Mouse (Mus musculus) kidney, postnatal 14 days (tissue): ENCODE measurements around the gene Tmem81.
"Not testable (repeated sequence)": the region's sequence is repeated elsewhere in the genome, so short reads cannot be mapped to it uniquely, and the experiment has no call there.

Experiments used
- DNase-seq: peaks from one replicate; pipeline ENCODE4 v3.0.0; 2022; ENCODE audit warnings: mixed read lengths

Gene Tmem81

DNA sequence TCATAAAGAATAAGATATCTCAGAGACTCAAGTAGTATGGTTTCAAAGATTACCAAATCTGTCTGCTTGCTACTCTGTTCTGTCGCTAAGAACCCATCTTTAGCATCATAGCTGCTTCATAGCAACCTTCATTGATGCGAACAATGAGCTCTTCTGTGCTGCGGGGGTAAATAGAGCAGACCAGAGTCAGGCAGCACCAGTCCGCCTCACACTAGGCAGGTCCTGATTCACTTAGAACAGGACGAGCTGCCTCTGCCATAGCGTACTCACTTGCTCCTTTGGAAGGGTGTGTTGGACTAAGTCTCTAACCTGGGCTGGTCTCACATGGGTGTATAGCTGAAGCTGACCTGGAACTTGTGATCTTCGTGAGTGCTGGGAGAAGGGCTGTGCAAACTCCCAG, at the start of gene Tmem81:
Tmem81 (plus strand) TSS at position 173 of the 400 bp plus-strand sequence.
- no peak for DNase-seq

DNA sequence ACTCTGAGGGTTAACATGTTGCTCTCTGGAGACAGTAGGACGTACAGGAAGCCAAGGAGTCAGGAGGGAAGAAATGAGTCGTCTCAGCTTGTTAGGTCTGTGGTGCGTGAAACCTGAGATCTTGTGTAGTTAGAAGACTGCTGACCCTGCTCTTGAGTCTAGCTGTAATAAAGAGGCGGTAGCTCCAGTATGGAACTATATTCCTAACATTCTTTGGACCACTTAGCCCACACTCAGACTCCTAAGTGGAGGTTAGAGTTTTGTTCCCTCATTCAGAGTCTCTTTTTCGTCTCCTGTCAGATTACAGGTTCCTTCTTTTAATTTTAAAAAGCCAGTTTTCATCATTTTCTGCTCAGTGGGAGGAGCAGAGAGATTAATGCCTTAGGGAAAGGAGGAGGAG, 41.4 kb upstream of the Tmem81 start:
- DNase-seq, result no peak

DNA sequence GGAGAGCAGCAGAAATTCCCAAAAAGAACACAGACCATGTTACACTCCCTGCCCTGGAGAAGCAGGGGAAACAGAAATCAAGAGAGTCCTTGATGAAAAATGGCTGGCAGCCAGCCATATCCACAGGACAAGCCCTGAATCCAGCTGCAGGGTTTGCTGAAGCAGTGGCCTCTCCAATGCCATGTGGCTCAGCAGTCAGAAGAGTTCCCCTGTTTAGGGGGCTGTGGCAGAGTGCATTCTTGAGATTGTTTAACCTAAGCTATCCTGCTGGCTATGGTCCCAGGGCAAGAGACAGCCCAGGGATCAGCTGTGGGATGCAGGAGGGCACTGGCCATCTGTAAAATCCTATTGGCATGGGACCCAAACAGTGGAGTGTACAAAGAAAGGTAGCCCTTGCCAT, 37.1 kb upstream of the Tmem81 start:
- DNase-seq, result peak; percentile 39

DNA sequence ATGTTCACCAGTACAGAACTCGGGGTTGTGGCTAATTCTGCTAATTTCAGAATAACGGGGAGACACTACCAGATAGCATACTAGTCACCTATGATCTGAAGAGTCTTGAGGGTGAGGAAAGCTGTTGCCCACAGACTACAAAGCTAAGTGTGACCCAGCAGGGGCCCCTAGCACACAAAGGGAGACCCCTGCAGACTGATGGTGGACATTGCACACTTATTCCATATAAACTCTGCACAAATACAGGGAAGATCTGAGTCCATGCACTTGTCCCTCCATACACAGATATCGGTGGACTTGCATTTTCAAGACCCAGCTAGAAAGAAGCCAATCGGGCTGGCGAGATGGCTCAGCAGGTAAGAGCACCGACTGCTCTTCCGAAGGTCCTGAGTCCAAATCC, 36.5 kb upstream of the Tmem81 start:
- peak; percentile 9 for DNase-seq

DNA sequence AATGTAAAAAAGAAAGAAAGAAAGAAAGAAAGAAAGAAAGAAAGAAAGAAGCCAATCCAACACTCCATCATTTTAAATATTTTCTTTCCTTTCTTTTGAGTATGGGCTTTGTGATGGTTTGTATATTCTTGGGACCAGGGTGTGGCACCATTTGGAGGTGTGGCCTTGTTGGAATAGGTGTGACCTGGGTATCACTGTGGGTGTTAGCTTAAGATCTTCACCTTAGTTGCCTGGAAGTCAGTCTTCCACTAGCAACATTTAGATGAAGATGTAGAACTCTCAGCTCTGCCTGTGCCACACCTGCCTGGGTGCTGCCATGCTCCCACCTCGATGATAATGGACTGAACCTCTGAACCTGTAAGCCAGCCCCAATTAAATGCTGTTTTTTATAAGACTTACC, 36.0 kb upstream of the Tmem81 start:
- DNase-seq, result not testable (repeated sequence)

DNA sequence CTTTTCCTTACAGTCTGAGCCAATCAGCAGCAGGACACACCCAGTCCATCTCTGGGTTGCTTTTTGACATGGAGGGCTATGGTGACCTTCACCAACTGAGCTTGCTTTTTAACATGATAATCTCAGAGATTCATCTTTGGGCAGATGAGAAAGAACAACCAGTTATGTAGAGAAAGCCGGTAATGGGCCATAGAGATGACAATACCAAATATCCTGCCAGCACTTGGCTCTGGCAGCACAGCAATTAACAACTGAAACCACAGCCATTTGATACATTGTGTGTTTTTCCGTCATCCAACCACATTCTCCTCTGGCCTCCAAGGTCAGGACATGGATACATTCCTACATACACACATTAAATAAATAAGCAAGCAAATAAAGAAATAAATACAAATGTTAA, 35.0 kb upstream of the Tmem81 start:
- DNase-seq, result no peak

DNA sequence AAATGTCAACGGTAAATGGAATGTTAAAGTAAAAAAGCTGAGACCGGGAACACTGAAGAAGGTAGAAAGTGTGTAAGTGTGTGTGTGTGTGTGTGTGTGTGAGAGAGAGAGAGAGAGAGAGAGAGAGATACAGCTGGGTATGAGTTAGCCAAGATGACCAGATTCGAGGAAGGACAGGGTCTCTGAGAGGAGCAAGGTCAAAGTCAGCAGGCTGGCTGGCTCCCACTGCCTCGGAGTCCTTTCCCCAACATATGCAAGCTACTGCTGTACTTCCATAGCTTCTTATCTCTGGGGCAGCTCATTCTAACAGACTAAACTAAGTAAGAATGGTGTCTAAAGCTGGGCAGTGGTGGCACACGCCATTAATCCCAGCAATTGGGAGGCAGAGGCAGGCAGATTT, 34.5 kb upstream of the Tmem81 start:
- DNase-seq, result no peak

DNA sequence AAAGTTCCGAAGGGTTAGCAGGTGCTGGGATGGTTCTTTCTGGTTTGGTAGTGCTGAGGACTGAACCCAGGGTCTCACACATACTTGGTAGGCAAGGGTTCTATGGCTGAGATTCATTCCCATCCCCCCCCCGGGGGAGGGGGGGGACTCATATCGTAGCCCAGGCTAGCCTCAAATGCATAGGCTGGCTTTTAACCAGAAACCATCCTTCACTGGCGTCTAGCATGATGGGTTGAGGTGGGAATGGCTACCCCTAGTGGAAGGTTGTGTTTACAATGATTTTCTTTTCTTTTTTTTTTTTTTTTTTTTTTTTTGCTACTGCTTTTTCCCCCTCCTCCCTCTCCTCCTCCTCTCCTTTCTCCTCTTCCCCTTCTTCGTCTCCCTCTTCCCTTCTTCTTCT, 33.5 kb upstream of the Tmem81 start:
- no peak for DNase-seq

DNA sequence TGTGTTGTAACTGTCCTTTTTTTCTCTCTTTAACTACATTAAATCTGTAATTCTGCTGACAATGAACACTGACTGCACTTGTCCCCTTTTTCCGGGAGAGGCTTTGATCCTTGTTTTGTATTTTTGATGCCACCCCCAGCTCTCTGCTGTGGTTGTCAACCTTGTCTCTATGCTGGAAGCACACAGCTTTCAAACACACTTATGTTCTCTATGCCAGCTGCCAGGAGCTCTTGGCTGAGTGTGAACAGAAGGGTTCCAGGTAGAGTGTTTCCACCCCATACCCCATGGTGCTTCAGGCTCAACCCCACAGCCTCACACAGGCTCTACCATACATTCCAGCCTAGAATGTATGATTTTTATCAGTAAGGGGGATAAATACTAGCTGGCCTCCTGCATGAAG, 31.5 kb upstream of the Tmem81 start:
- no peak for DNase-seq

DNA sequence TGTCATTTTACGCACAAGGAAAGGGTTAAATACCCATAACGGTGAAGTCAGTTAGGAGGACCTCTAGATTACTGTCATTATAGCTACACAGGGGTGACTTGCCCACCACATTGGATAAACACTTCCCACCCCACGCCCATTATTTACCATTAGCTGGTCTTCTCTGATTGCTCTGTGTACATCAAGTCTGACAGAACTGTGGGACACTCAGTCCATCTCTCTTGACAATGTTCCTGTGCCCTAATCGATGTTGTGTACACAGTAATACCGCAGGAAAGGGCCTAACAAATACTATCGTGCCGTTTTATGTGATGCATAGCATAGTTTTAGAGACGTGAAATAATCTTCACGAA, 29.5 kb upstream of the Tmem81 start:
- no peak for DNase-seq

DNA sequence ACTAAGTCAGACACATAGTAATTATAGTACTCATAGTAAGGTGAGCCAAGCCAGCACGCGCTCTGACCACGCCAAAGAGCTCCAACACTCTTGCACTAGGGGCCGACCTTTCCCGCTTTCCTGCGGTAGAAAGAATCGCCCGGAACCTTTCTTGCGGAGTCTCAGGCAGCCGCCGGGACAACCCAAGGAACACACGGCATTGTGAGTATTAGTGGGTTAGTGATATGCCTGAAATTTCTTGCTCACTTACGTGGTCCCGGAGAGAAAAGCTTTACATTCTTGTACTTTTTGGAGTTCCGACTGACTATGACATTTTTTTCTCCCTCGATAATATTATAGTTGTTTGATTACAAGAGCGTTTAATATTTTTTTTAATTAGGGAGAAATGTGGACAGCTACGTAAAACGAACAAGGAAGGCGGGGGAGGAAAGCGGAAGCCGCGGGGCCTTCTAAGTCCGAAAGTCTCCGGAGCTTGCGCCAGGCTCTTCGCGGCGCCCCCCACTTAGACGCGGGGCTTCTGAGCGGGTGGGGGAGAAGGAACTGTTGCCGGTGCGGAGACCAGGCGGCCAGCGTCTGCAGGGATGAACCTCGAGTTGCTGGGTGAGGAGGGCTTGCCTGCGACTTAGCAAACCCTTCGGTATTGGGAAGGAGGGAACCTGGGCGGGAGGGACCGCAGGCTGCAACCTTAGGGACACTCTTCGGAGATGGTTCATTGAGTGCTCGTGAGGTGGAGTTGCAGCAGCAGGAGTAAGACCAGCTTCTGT, 28.9 kb upstream of the Tmem81 start, which contains the start of gene Rbbp5:
Rbbp5 (plus strand) TSS at position 438 of the 764 bp plus-strand sequence.
- DNase-seq, result peak; percentile 91

DNA sequence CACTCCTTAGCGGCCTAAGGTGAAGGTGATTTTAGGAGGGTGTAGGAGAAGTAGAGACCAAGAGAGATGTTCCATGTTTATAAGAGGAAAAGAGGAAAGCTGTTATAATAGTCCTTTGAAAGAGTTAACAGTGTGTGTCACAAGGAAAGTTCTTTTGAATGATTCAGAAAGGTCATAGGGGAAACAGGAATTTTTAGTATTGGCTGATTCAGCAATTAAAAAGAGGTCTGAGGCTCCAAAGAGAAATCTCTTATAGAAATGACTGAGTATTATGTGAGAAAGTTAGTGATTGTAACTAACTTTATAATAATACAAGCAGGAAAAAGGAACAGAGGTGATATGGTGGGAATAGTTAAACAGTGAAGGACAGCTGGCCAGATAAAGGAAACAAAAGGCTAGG, 26.6 kb upstream of the Tmem81 start:
- DNase-seq, result no peak

DNA sequence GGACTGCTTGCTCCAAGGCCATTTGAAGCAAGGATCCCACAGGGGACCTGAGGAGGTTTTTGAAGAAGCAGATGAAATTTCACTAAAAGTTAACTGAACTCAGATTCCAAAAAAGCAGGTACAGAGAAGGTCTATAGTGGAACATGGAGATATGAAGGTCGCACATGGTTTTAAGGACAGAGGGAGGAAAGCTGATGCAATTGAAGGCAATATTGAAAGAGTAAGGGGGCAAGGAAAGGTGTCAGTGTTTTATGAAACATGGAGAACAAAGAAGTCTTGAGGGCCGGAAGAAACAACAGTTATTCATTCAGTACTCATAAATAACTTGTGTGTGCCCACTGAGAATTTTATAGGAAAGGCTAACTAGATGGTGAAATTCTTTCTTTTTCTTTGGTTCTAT, 24.4 kb upstream of the Tmem81 start:
- no peak for DNase-seq

DNA sequence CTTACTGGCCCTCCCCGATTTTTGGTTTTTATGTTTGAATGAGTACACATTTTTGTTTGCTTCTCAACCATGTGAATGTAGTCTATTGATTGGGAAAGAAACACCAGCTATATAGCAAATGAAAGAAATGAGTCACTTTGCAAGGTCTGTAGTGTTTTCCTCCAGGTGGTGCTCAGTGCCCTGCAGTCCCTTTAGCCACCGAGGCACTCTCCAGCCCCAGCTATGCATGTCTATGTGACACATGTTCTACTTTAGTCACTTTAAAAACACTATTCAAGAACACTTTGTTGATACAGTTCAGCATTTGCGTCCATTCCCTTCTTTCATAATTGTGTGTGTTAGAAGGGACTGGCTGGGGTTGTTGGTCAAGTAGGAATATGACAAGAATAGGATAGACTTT, 22.8 kb upstream of the Tmem81 start:
- DNase-seq, result no peak

DNA sequence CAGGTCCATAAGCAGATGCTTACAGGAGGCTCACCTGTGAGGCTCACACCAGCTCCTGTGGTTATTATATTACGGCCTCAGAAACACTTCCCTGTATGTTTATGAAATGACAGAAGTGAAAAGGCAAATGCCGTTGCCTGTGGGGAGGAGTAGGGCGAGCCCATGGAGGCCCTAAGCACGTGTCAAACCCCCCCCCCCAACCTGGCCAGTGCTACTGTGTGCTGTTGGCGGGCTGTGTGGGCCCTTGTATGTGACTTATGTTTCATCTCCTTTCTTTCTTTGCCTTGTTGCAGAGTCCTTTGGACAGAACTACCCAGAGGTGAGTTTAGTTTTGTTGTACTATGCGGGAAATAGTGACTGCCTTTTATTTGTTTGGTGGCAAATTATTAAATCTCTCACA, 22.3 kb upstream of the Tmem81 start:
- no peak for DNase-seq

DNA sequence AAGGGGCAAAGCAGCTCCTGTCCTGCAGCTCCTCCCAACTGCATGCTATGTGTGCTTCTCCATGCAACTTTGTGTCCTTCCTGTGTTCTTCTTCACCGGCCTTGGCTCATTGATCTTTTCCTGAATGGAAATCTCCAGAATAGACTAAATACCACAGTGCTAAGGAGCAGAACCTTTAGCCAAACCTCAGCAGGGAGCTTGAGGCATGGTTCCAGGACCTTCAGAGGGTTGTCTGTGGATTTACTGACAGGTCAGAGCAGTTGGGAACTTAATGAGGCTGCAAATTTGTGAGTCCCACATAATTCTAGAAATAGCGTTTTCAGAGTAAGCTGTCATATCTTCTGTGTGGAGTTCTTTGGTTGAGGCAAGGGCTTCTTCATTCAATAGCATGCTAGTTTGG, 5.5 kb upstream of the Tmem81 start:
- no peak for DNase-seq

DNA sequence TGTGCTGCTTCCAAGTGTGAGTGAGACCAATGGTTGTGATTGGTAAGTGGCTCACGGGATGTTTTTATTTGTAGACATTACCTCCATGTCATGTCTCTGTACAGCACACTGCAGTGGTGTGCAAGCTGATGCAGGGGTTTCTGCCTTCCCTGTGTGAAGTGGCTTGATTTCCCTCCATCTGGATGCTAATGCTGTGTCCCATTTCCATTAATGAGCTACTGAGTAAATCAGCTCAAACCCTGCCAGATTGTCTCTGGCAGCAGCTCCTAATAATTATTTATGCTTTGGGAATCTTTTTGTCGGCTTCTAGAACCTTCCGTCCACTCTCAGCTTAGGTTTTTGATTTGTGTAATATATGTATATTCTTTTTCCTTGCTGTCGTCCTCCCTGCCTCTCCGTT, 875 bp upstream of the Tmem81 start:
- no peak for DNase-seq

DNA sequence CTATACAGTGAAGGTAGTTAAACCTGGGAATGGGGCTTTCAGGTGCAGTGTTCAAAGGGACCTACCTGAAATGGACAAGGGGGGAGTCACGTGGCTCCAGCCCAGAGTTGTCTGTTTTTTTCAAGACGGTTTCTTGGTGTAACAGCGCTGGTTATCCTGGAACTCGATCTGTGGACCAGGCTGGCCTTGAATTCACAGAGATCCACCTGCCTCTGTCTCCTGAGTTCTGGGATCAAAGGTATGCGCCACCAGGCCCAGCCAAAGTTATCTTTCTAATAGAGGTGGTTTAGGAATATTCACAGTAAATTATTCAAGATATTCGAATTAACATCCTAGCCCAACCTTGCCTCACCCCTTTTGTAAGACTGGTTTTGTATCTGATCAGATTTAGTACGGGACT, 626 bp downstream of the Tmem81 start:
- DNase-seq, result no peak

DNA sequence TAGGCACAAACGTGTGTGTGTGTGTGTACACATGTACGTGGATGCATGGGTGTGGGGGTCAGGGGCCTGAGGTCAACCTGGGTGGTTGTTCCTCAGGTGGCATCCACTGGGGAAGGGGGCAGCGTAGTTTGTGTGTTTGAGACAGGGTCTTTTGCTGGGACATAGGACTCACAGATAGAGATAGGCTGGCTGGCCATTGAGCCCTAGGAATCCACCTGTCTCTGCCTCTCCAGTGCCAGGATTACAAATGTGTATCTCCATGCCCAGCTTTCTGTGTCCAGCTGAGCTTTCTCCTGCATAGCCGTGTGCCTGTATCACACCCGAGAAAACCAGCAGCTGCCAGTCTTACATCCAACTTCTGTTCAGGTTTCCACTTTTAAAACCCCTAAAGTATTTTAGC, 3.7 kb downstream of the Tmem81 start:
- DNase-seq, result no peak

DNA sequence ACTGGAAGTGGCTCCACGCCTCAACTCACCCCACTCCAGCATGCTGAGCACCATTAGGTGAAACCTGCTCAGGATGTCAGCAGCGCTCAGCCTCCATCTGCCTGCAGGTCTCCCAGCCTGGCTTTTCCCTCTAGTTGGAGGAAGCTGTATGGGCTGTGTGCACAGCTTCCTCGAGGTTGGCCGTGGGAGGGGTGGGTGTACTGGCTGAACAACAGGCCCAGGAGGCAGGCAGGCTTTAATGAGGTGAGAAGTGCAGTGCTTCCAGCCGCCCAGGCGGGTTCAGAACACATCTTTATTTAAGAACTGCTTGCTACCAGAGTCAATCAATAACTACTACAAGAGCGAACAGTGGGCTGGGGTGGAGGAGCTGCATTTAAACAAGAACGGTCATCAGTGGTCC, 5.5 kb downstream of the Tmem81 start:
- DNase-seq, result no peak

DNA sequence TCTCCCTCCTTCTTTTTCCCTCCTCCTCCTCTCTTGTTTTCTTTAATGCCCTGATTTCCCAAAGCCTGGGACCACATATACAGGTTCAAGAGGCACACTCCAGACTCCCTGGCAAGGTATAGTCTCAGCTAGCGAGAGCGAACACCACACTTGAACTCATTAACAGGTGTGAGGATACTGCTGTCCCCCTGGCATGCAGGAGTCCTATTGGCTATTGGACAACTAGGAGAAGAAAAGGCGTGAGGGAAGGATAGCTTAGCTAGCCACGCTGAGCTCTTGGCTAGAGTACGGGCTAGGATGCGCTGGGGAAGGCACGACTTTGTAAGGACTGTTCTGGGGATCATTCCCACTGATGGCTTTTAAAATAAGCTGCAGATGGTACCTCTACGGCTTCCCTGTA, 6.1 kb downstream of the Tmem81 start:
- no peak for DNase-seq

DNA sequence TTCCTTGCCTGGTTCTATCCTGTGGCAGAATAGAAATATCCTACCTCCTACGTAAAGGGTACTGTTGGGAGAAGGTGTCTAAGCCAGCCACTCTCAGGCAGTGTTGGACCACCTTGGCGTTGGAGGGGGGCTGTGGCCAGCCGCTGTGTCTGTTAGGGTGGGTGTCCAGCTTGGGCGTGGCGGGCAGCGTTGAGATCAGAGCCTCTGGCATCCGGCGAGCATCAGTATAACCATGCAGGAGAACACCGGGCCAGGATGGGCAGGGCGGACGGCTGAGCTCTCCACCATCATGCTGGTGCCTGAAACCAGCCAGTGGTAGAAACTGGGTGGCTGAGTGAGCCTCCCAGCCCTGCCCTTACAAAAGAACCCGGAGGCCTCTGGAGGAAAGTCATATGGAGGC, 9.3 kb downstream of the Tmem81 start:
- no peak for DNase-seq

DNA sequence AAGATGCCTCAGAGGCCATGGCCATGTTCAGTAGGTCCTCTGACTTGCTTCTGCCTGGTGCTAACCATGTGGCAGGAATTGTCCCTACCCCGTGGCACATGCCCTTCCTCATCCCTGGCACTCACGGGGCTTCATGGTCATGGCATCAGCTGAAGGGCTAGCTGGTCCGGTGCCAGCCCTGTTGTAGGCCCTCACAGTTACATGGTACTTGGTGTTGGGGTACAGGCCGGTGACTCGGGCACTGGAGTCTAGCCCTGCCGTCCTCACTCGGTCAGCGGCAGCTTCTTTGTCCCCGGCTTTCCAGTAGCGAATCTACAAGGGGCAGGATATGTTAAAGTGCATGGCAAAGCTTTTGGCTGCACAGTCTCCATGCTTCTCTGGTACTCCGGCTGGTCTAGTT, 10.7 kb downstream of the Tmem81 start:
- DNase-seq, result no peak

DNA sequence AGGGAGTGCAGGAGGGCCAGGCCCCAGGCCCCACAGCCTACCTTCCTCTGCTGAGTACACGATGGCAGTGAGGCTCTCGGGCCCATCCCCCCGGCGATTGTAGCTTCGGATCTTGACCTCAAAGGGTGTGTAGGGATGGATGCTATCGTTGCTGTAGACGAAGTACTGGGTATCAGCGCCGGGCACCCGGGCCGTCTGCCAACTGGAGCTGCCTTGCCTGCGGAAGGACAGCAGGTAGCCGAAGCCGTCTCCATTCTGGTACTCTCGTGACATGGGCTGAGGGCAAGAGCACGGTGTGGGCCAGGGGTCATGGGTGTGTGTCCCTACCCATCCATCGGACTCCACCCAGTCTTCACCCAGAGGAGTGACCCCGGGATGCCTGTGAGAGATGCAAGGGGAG, 12.6 kb downstream of the Tmem81 start:
- no peak for DNase-seq

DNA sequence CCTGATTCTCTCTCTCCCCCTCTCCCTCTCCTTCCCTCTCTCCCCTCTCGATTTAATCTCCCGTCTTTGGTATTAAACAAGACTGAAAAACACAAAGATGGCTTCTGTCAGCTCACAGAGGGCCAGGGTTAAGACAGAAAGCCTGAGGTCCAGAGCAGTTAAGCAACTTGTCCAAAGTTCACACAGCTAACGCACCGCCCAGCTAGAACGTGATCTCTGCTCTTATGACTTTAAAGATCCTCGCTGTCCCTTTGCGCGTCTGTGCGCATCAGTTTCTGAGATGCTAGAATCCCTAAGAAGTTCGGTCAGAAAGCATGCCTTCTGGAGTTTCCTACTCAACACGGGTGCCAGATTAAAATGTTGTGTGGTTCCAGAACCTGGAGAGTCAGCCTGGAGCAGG, 13.7 kb downstream of the Tmem81 start:
- DNase-seq, result no peak

DNA sequence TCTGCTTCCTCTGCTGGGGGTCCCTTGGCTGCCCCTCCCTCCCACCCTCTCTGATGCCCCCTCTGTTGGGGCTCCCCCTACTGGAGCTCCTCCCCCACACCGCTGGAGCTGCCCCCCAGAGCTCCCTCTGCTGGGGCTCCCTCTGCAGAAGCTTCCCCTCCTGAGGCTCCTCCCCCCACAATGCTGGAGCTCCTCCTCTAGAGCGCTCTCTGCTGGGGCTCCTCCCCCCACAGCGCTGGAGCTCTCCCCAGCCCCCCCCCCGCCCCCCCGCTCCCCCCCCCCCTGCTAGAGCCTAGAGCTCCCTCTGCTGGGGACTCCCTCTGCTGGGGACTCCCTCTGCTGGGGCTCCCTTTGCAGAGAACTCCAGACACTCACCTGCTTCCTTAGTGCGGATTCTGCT, 14.7 kb downstream of the Tmem81 start:
- peak; percentile 76 for DNase-seq
